Mouse (Mus musculus) bone marrow macrophage, adult 2 months (primary cell): ENCODE data around the gene Psap.

ENCODE experiments used
- CTCF ChIP-seq: IDR thresholded peaks from 2 replicates; pipeline ENCODE4 v1.5.1; 2012; ENCODE audit warnings: low read depth, mild to moderate bottlenecking, low read length, moderate library complexity
- POLR2A ChIP-seq: IDR thresholded peaks from 2 replicates; pipeline ENCODE4 v1.6.1; 2012; ENCODE audit warnings: mild to moderate bottlenecking, low read depth, low read length, borderline replicate concordance

- TF ChIP-seq POLR2A: no peak
- TF ChIP-seq CTCF: no peak
These were observed 33.2 kb downstream of the Psap start for GRCm38 (mm10) chr10:60310629-60311028.
